ENCODE assay signal across 15 mouse cellular contexts in genomic region chr11:51227104-51227503, GRCm38 (mm10). TPM values are rescaled to one million over a fixed set of nuclear protein-coding genes. Genes with fewer than 3 reads are reported as not detected.
A peak's percentile ranks its signal among the peaks of the same experiment; 100 is the strongest.
DNase-seq lines count a peak whose midpoint lies in the region; ATAC-seq lines count a peak whose summit lies in the region.
"Had no signal": no experiment of that assay in that cellular context is flagged by ENCODE, and none has a peak within 500 bp of the region (broad histone marks: within the 10 kb centered on the region; RNA-seq: fewer than 3 reads in every experiment).

No protein-coding gene starts in this region.

- no peak overlapping the region for H3K27ac ChIP-seq in embryonic facial prominence, embryonic 14.5 days (replicated peaks; ENCODE audit: low read depth, low read length)
- no peak overlapping the region for H3K27ac ChIP-seq in embryonic facial prominence, embryonic 10.5 days (replicated peaks)
- H3K27ac ChIP-seq: forebrain, embryonic 15.5 days; heart, embryonic 13.5 days; hindbrain, embryonic 15.5 days; limb, embryonic 15.5 days had no signal

- no peaks in the 10 kb centered on the region for H3K27me3 ChIP-seq in embryonic facial prominence, embryonic 14.5 days (replicated peaks; ENCODE audit: control insufficient read depth, insufficient read depth, low read length)
- H3K27me3 ChIP-seq in embryonic facial prominence, embryonic 10.5 days (replicated peaks; ENCODE audit: low read depth, poor library complexity, severe bottlenecking) = no peaks in the 10 kb centered on the region
- H3K27me3 ChIP-seq: forebrain, embryonic 15.5 days; heart, embryonic 13.5 days; hindbrain, embryonic 15.5 days; limb, embryonic 15.5 days had no signal

- no peaks in the 10 kb centered on the region for H3K36me3 ChIP-seq in embryonic facial prominence, embryonic 14.5 days (ENCODE audit: control insufficient read depth, insufficient read depth, low read length)
- no peaks in the 10 kb centered on the region for H3K36me3 ChIP-seq in embryonic facial prominence, embryonic 10.5 days (replicated peaks)
- H3K36me3 ChIP-seq: forebrain, embryonic 15.5 days; heart, embryonic 13.5 days; hindbrain, embryonic 15.5 days; limb, embryonic 15.5 days had no signal

- H3K9ac ChIP-seq in embryonic facial prominence, embryonic 14.5 days (ENCODE audit: low read depth, low read length) = no peak overlapping the region
- H3K9ac ChIP-seq: forebrain, embryonic 15.5 days; heart, embryonic 13.5 days; hindbrain, embryonic 15.5 days; limb, embryonic 15.5 days had no signal

- no peak overlapping the region for H3K4me2 ChIP-seq in embryonic facial prominence, embryonic 14.5 days (ENCODE audit: low read depth, low read length)
- H3K4me2 ChIP-seq: forebrain, embryonic 15.5 days; heart, embryonic 13.5 days; hindbrain, embryonic 15.5 days; limb, embryonic 15.5 days had no signal

- ATAC-seq in embryonic facial prominence, embryonic 14.5 days (ENCODE audit: low read depth) = no peak
- ATAC-seq: forebrain, embryonic 15.5 days had no signal

- H3K4me1 ChIP-seq in embryonic facial prominence, embryonic 14.5 days (ENCODE audit: control insufficient read depth, insufficient read depth, low read length) = no peaks in the 10 kb centered on the region
- no peaks in the 10 kb centered on the region for H3K4me1 ChIP-seq in embryonic facial prominence, embryonic 10.5 days
- H3K4me1 ChIP-seq: forebrain, embryonic 15.5 days; heart, embryonic 13.5 days; hindbrain, embryonic 15.5 days; limb, embryonic 15.5 days had no signal

- no peak overlapping the region for H3K4me3 ChIP-seq in embryonic facial prominence, embryonic 14.5 days (ENCODE audit: low read depth, low read length)
- H3K4me3 ChIP-seq in embryonic facial prominence, embryonic 10.5 days = no peak overlapping the region
- H3K4me3 ChIP-seq: forebrain, embryonic 15.5 days; heart, embryonic 13.5 days; hindbrain, embryonic 15.5 days; limb, embryonic 15.5 days had no signal

- WGBS in embryonic facial prominence, embryonic 14.5 days = 86% methylated on average over 4 of the region's 4 CpGs
- 90% methylated on average over 4 of the region's 4 CpGs for WGBS in embryonic facial prominence, embryonic 10.5 days

- intact Hi-C loops in left cerebral cortex, postnatal 36 days (cut with DNase I) = no loop called here

- peak; percentile 11 for DNase-seq in embryonic facial prominence, embryonic 14.5 days (ENCODE audit: low spot score)
- DNase-seq in embryonic facial prominence, embryonic 10.5 days (ENCODE audit: low spot score) = no peak
- DNase-seq in brain, adult 2 months (ENCODE audit: low read depth, low spot score) = peak; percentile 71
- DNase-seq in layer of hippocampus, adult 9-10 months (ENCODE audit: low spot score) = peak; percentile 16
- peak; percentile 65 for DNase-seq in left cerebral cortex, postnatal 36 days (ENCODE audit: low spot score in 2 of 2)
- no peak for DNase-seq in MN1 (ENCODE audit: low spot score)
- DNase-seq in lung, postnatal 4 days = no peak
- DNase-seq in T-cell, adult 2 months (ENCODE audit: low spot score) = no peak

- no peaks in the 10 kb centered on the region for H3K9me3 ChIP-seq in embryonic facial prominence, embryonic 14.5 days (ENCODE audit: control insufficient read depth, low read length)
- H3K9me3 ChIP-seq in embryonic facial prominence, embryonic 10.5 days = no peaks in the 10 kb centered on the region
- H3K9me3 ChIP-seq: forebrain, embryonic 15.5 days; heart, embryonic 13.5 days; hindbrain, embryonic 15.5 days; limb, embryonic 15.5 days had no signal

RNA-seq across cellular contexts. Expression of gene Gm12569, which starts 6.8 kb away (rescaled TPM):
- polyA plus RNA-seq in embryonic facial prominence, embryonic 14.5 days (2014; fragmentation: Nextera tagmentation; extraction: Ambion mirVana) = not detected in 2 replicates
- polyA plus RNA-seq in embryonic facial prominence, embryonic 10.5 days (2016; fragmentation: Nextera tagmentation; extraction: Ambion mirVana) = not detected in 2 replicates
- not detected for total RNA-seq in left cerebral cortex, postnatal 36 days (2021)
- polyA plus RNA-seq: forebrain, embryonic 15.5 days; heart, embryonic 13.5 days; hindbrain, embryonic 15.5 days; kidney, embryonic 16.5 days; limb, embryonic 15.5 days; lung, embryonic 16.5 days; urinary bladder, adult 2 months had no signal

RNA-seq across cellular contexts. Expression of gene Clk4, which starts 34.4 kb away (rescaled TPM):
- 111 and 126 TPM in 2 replicates for polyA plus RNA-seq in embryonic facial prominence, embryonic 14.5 days (2014; fragmentation: Nextera tagmentation; extraction: Ambion mirVana)
- 106 and 113 TPM in 2 replicates for polyA plus RNA-seq in embryonic facial prominence, embryonic 10.5 days (2016; fragmentation: Nextera tagmentation; extraction: Ambion mirVana)
- 100 to 1,000 TPM in 1 of 2 experiments, 10 to 100 TPM in 1; 79.3 to 115 TPM for total RNA-seq in left cerebral cortex, postnatal 36 days (2021)

RNA-seq across cellular contexts. Expression of gene BC049762, which starts 35.7 kb away (rescaled TPM):
- 0.33 and 0.48 TPM in 2 replicates for polyA plus RNA-seq in embryonic facial prominence, embryonic 14.5 days (2014; fragmentation: Nextera tagmentation; extraction: Ambion mirVana)
- polyA plus RNA-seq in embryonic facial prominence, embryonic 10.5 days (2016; fragmentation: Nextera tagmentation; extraction: Ambion mirVana) = 0.27 and 0.55 TPM in 2 replicates
- total RNA-seq in left cerebral cortex, postnatal 36 days (2021) = not detected

Comparison
In these comparisons a context has a peak if more than half of its experiments do, and no peak if none do; other contexts are left out.
1. DNase-seq: peak in embryonic facial prominence, embryonic 14.5 days (single experiment), brain, adult 2 months (single experiment), layer of hippocampus, adult 9-10 months (single experiment) and left cerebral cortex, postnatal 36 days (2 of 2); none in embryonic facial prominence, embryonic 10.5 days (single experiment), MN1 (single experiment), lung, postnatal 4 days (0 of 2) and T-cell, adult 2 months (single experiment).